ENCODE assay signal across 9 mouse cellular contexts in genomic region chr2:174300666-174301065, GRCm38 (mm10). TPM values are rescaled to one million over a fixed set of nuclear protein-coding genes. Genes with fewer than 3 reads are reported as not detected.
DNase-seq lines count a peak whose midpoint lies in the region; ATAC-seq lines count a peak whose summit lies in the region.
"Had no signal": no experiment of that assay in that cellular context is flagged by ENCODE, and none has a peak within 500 bp of the region (broad histone marks: within the 10 kb centered on the region; RNA-seq: fewer than 3 reads in every experiment).

No protein-coding gene starts in this region.

- H3K4me3 ChIP-seq in lung, embryonic 15.5 days, result peak overlapping the region; percentile 35
- peak overlapping the region; percentile 27 for H3K4me3 ChIP-seq in forebrain, embryonic 13.5 days
- peak overlapping the region; percentile 25 for H3K4me3 ChIP-seq in limb, embryonic 11.5 days (ENCODE audit: low read depth, low read length)
- peak overlapping the region; percentile 28 for H3K4me3 ChIP-seq in stomach, embryonic 14.5 days (ENCODE audit: low read depth, low read length)

- H3K4me2 ChIP-seq in lung, embryonic 15.5 days, result peak overlapping the region; percentile 55
- H3K4me2 ChIP-seq in forebrain, embryonic 13.5 days, result peak overlapping the region; percentile 48
- H3K4me2 ChIP-seq in limb, embryonic 11.5 days (ENCODE audit: low read depth, severe bottlenecking), result peak overlapping the region; percentile 57
- peak overlapping the region; percentile 42 for H3K4me2 ChIP-seq in stomach, embryonic 14.5 days (replicated peaks; ENCODE audit: low read depth, low read length)

- 56% methylated on average over 22 of the region's 22 CpGs for WGBS in lung, embryonic 15.5 days
- 53% methylated on average over 22 of the region's 22 CpGs for WGBS in forebrain, embryonic 13.5 days
- 50% methylated on average over 22 of the region's 22 CpGs for WGBS in limb, embryonic 11.5 days
- WGBS in stomach, embryonic 14.5 days, result 62% methylated on average over 22 of the region's 22 CpGs

- no peak for DNase-seq in lung, postnatal 4 days
- no peak for DNase-seq in limb, embryonic 11.5 days (ENCODE audit: low spot score)
- DNase-seq in right cerebral cortex, postnatal 10 days (ENCODE audit: low spot score in 2 of 2), result no peak
- DNase-seq in right cerebral cortex, postnatal 4 days, result no peak
- DNase-seq: cerebellum, adult 8-10 months had no signal

- peaks cover 20% of the 10 kb centered on the region; the same call in 1 of the 2 replicates for H3K4me1 ChIP-seq in lung, embryonic 15.5 days
- H3K4me1 ChIP-seq in forebrain, embryonic 13.5 days, result peaks cover 30% of the 10 kb centered on the region
- peaks cover 9% of the 10 kb centered on the region; the same call in 1 of the 2 replicates for H3K4me1 ChIP-seq in limb, embryonic 11.5 days (ENCODE audit: control insufficient read depth, insufficient read depth, low read length)
- H3K4me1 ChIP-seq in stomach, embryonic 14.5 days (ENCODE audit: control insufficient read depth, insufficient read depth, low read length), result no peaks in the 10 kb centered on the region

- ATAC-seq in lung, embryonic 15.5 days (ENCODE audit: borderline replicate concordance, extremely low read depth, low FRiP score, low TSS enrichment), result no peak
- ATAC-seq in forebrain, embryonic 13.5 days, result no peak
- no peak for ATAC-seq in limb, embryonic 11.5 days (ENCODE audit: insufficient number of reproducible peaks, low FRiP score, low TSS enrichment, low read depth)
- no peak for ATAC-seq in stomach, embryonic 14.5 days (ENCODE audit: insufficient number of reproducible peaks, insufficient read depth, low FRiP score, low read depth)
- ATAC-seq: Patski had no signal

- peaks cover 37% of the 10 kb centered on the region for H3K9me3 ChIP-seq in lung, embryonic 15.5 days
- peaks cover 50% of the 10 kb centered on the region for H3K9me3 ChIP-seq in forebrain, embryonic 13.5 days (replicated peaks)
- H3K9me3 ChIP-seq in limb, embryonic 11.5 days (ENCODE audit: control insufficient read depth, low read length), result peaks cover 31% of the 10 kb centered on the region
- H3K9me3 ChIP-seq in stomach, embryonic 14.5 days (ENCODE audit: control insufficient read depth, low read depth, low read length), result peaks cover 44% of the 10 kb centered on the region

- peaks cover 37% of the 10 kb centered on the region for H3K27me3 ChIP-seq in lung, embryonic 15.5 days
- H3K27me3 ChIP-seq in forebrain, embryonic 13.5 days, result peaks cover 44% of the 10 kb centered on the region
- peaks cover 22% of the 10 kb centered on the region for H3K27me3 ChIP-seq in limb, embryonic 11.5 days (ENCODE audit: control insufficient read depth, insufficient read depth, low read length)
- peaks cover 16% of the 10 kb centered on the region; the same call in 1 of the 2 replicates for H3K27me3 ChIP-seq in stomach, embryonic 14.5 days (ENCODE audit: control insufficient read depth, insufficient read depth, low read length)
- H3K27me3 ChIP-seq: Patski had no signal

- no peak overlapping the region for H3K9ac ChIP-seq in lung, embryonic 15.5 days
- H3K9ac ChIP-seq in forebrain, embryonic 13.5 days, result no peak overlapping the region
- H3K9ac ChIP-seq in limb, embryonic 11.5 days (ENCODE audit: low read length), result no peak overlapping the region
- H3K9ac ChIP-seq in stomach, embryonic 14.5 days (replicated peaks; ENCODE audit: low read depth, low read length), result no peak overlapping the region

- H3K36me3 ChIP-seq in lung, embryonic 15.5 days, result 0 out of 2 replicates have a peak, but pooled peaks cover 6% of the 10 kb centered on the region
- 0 out of 2 replicates have a peak, but pooled peaks cover 4% of the 10 kb centered on the region for H3K36me3 ChIP-seq in forebrain, embryonic 13.5 days (ENCODE audit: poor library complexity, severe bottlenecking)
- no peaks in the 10 kb centered on the region for H3K36me3 ChIP-seq in limb, embryonic 11.5 days (ENCODE audit: control insufficient read depth, insufficient read depth, low read length)
- H3K36me3 ChIP-seq in stomach, embryonic 14.5 days (ENCODE audit: control insufficient read depth, insufficient read depth, low read length), result no peaks in the 10 kb centered on the region

- H3K27ac ChIP-seq in lung, embryonic 15.5 days, result no peak overlapping the region
- no peak overlapping the region for H3K27ac ChIP-seq in forebrain, embryonic 13.5 days
- H3K27ac ChIP-seq in limb, embryonic 11.5 days (replicated peaks; ENCODE audit: low read depth, low read length), result no peak overlapping the region
- no peak overlapping the region for H3K27ac ChIP-seq in stomach, embryonic 14.5 days (ENCODE audit: low read length)

RNA-seq across cellular contexts. Expression of gene Gnas, which starts 16.5 kb away (rescaled TPM):
- polyA plus RNA-seq in lung, embryonic 15.5 days (2015; fragmentation: Nextera tagmentation; extraction: Ambion mirVana), result 2,028 and 2,095 TPM in 2 replicates
- polyA plus RNA-seq in forebrain, embryonic 13.5 days (2015; fragmentation: Nextera tagmentation; extraction: Ambion mirVana), result 976 and 1,086 TPM in 2 replicates
- polyA plus RNA-seq in limb, embryonic 11.5 days (2014; fragmentation: Nextera tagmentation; extraction: Ambion mirVana), result 1,406 and 1,468 TPM in 2 replicates
- polyA plus RNA-seq in stomach, embryonic 14.5 days (2014; fragmentation: Nextera tagmentation; extraction: Ambion mirVana), result 1,470 and 1,806 TPM in 2 replicates

RNA-seq across cellular contexts. Expression of gene Gm20721, which starts 45.8 kb away (rescaled TPM):
- 25.3 and 26.4 TPM in 2 replicates for polyA plus RNA-seq in lung, embryonic 15.5 days (2015; fragmentation: Nextera tagmentation; extraction: Ambion mirVana)
- 9.4 TPM in 2 replicates for polyA plus RNA-seq in forebrain, embryonic 13.5 days (2015; fragmentation: Nextera tagmentation; extraction: Ambion mirVana)
- polyA plus RNA-seq in limb, embryonic 11.5 days (2014; fragmentation: Nextera tagmentation; extraction: Ambion mirVana), result 8.6 and 13.0 TPM in 2 replicates
- polyA plus RNA-seq in stomach, embryonic 14.5 days (2014; fragmentation: Nextera tagmentation; extraction: Ambion mirVana), result 6.9 and 7.2 TPM in 2 replicates
